8 mouse cellular contexts compared by ENCODE assay signal in genomic region chr16:18443385-18443841, GRCm38 (mm10). TPM values are rescaled to one million over a fixed set of nuclear protein-coding genes. Genes with fewer than 3 reads are reported as not detected.
DNase-seq lines count a peak whose midpoint lies in the region; ATAC-seq and TF ChIP-seq lines count a peak whose summit lies in the region.

No protein-coding gene starts in this region.

- ATAC-seq in G1E (ENCODE audit: extremely low read depth, insufficient number of reproducible peaks, low FRiP score, poor library complexity, severe bottlenecking) = no peak; the same call in 1 of the 2 replicates
- peak; percentile 96 for ATAC-seq in forebrain, postnatal 0 days
- peak; percentile 76 for ATAC-seq in lung, embryonic 14.5 days (ENCODE audit: insufficient read depth)

- no peak overlapping the region for H3K4me2 ChIP-seq in forebrain, postnatal 0 days (ENCODE audit: low read depth)
- H3K4me2 ChIP-seq in lung, embryonic 14.5 days = no peak overlapping the region

- H3K36me3 ChIP-seq in G1E (replicated peaks) = peaks cover 88% of the 10 kb centered on the region
- peaks cover 18% of the 10 kb centered on the region; the same call in 1 of the 2 replicates for H3K36me3 ChIP-seq in forebrain, postnatal 0 days (ENCODE audit: insufficient read depth)
- H3K36me3 ChIP-seq in lung, embryonic 14.5 days (ENCODE audit: insufficient read depth) = 0 out of 2 replicates have a peak, but pooled peaks cover 14% of the 10 kb centered on the region

- H3K4me3 ChIP-seq in G1E (ENCODE audit: low read depth, low read length) = no peak overlapping the region
- H3K4me3 ChIP-seq in forebrain, postnatal 0 days (ENCODE audit: low read depth, low read length) = no peak overlapping the region
- no peak overlapping the region for H3K4me3 ChIP-seq in lung, embryonic 14.5 days (ENCODE audit: low read depth, low read length)

- no peak overlapping the region for H3K27ac ChIP-seq in forebrain, postnatal 0 days (ENCODE audit: low read depth, low read length)
- H3K27ac ChIP-seq in lung, embryonic 14.5 days (ENCODE audit: low read depth) = no peak overlapping the region

- H3K9ac ChIP-seq in forebrain, postnatal 0 days = no peak overlapping the region
- H3K9ac ChIP-seq in lung, embryonic 14.5 days = no peak overlapping the region

- peak; percentile 100 for TF ChIP-seq CTCF in G1E (IDR thresholded peaks at IDR 0.05; ENCODE audit: low read depth, low read length)
- TF ChIP-seq CTCF in forebrain, postnatal 0 days (IDR thresholded peaks at IDR 0.05; ENCODE audit: low read depth) = peak; percentile 100
- TF ChIP-seq CTCF in lung, embryonic 14.5 days (IDR thresholded peaks at IDR 0.05; ENCODE audit: low read depth) = peak; percentile 100

- 0 out of 2 replicates have a peak, but pooled peaks cover 2% of the 10 kb centered on the region for H3K4me1 ChIP-seq in G1E (ENCODE audit: insufficient read depth, low read depth, low read length)
- H3K4me1 ChIP-seq in forebrain, postnatal 0 days (ENCODE audit: insufficient read depth) = no peaks in the 10 kb centered on the region
- peaks cover 4% of the 10 kb centered on the region; the same call in 1 of the 2 replicates for H3K4me1 ChIP-seq in lung, embryonic 14.5 days (ENCODE audit: insufficient read depth)

- 20% methylated on average over 8 of the region's 8 CpGs for WGBS in forebrain, postnatal 0 days
- 21% methylated on average over 8 of the region's 8 CpGs for WGBS in lung, embryonic 14.5 days

- H3K9me3 ChIP-seq in G1E (replicated peaks) = no peaks in the 10 kb centered on the region
- no peaks in the 10 kb centered on the region for H3K9me3 ChIP-seq in forebrain, postnatal 0 days (ENCODE audit: low read length)
- H3K9me3 ChIP-seq in lung, embryonic 14.5 days (ENCODE audit: low read depth, low read length) = no peaks in the 10 kb centered on the region

- peak; percentile 62 for DNase-seq in G1E (ENCODE audit: low spot score)
- DNase-seq in cerebellum, adult 18-20 months = peak; percentile 94 to 98
- peak; percentile 96 for DNase-seq in forebrain, postnatal 0 days
- peak; percentile 98 for DNase-seq in heart, postnatal 4 days
- DNase-seq in layer of hippocampus, adult 8-10 months (ENCODE audit: low spot score in 2 of 2) = peak; percentile 92 to 99
- DNase-seq in lung, embryonic 14.5 days = peak; percentile 98
- peak; percentile 99 for DNase-seq in ovary, postnatal 10 days (ENCODE audit: low spot score)
- peak; percentile 90 to 98 for DNase-seq in thymus, postnatal 10 days (ENCODE audit: low spot score in 2 of 2)

- no peaks in the 10 kb centered on the region for H3K27me3 ChIP-seq in G1E (ENCODE audit: insufficient read depth, low read length)
- H3K27me3 ChIP-seq in forebrain, postnatal 0 days (ENCODE audit: insufficient read depth, low read length) = no peaks in the 10 kb centered on the region
- no peaks in the 10 kb centered on the region for H3K27me3 ChIP-seq in lung, embryonic 14.5 days (ENCODE audit: insufficient read depth, low read length)

RNA-seq across cellular contexts. Expression of gene Comt, which starts 16.8 kb away (rescaled TPM):
- total RNA-seq in G1E (2014; fragmentation: Nextera tagmentation) = 51.1 and 59.0 TPM in 2 replicates
- 36.7 and 53.7 TPM in 2 replicates for total RNA-seq in G1E (2017)
- 25.2 and 47.5 TPM in 2 replicates for polyA plus RNA-seq in G1E (2012)
- total RNA-seq in forebrain, postnatal 0 days (2014; rRNA removed) = 65.6 and 68.4 TPM in 2 replicates
- 79.9 and 105 TPM in 2 replicates for polyA plus RNA-seq in forebrain, postnatal 0 days (2015; fragmentation: Nextera tagmentation; extraction: Ambion mirVana)
- 100 to 1,000 TPM; 116 to 122 TPM for total RNA-seq in heart, postnatal 4 days (2021)
- 10 to 100 TPM; 67.1 to 80.6 (median 76.9) TPM for total RNA-seq in layer of hippocampus, adult 8-10 months (2022)
- 89.4 and 97.0 TPM in 2 replicates for polyA plus RNA-seq in lung, embryonic 14.5 days (2014; fragmentation: Nextera tagmentation; extraction: Ambion mirVana)

RNA-seq across cellular contexts. Expression of gene Txnrd2, which starts 17.2 kb away (rescaled TPM):
- total RNA-seq in G1E (2014; fragmentation: Nextera tagmentation) (25.3 and 50.3 TPM in 2 replicates), G1E (2017) (12.8 and 18.3 TPM in 2 replicates)
- 16.4 and 18.5 TPM in 2 replicates for polyA plus RNA-seq in G1E (2012)
- total RNA-seq in forebrain, postnatal 0 days (2014; rRNA removed) = 9.7 and 11.5 TPM in 2 replicates
- polyA plus RNA-seq in forebrain, postnatal 0 days (2015; fragmentation: Nextera tagmentation; extraction: Ambion mirVana) = 28.0 and 34.4 TPM in 2 replicates
- total RNA-seq in heart, postnatal 4 days (2021) = 10 to 100 TPM; 26.7 to 29.0 TPM
- total RNA-seq in layer of hippocampus, adult 8-10 months (2022) = 10 to 100 TPM; 19.4 to 24.4 (median 21.0) TPM
- 18.7 and 21.5 TPM in 2 replicates for polyA plus RNA-seq in lung, embryonic 14.5 days (2014; fragmentation: Nextera tagmentation; extraction: Ambion mirVana)

RNA-seq across cellular contexts. Expression of gene Gnb1l, which starts 55.1 kb away (rescaled TPM):
- total RNA-seq in G1E (2014; fragmentation: Nextera tagmentation) (4.0 and 7.9 TPM in 2 replicates), G1E (2017) (5.3 and 6.1 TPM in 2 replicates)
- 8.0 and 10.6 TPM in 2 replicates for polyA plus RNA-seq in G1E (2012)
- 12.3 and 13.0 TPM in 2 replicates for total RNA-seq in forebrain, postnatal 0 days (2014; rRNA removed)
- polyA plus RNA-seq in forebrain, postnatal 0 days (2015; fragmentation: Nextera tagmentation; extraction: Ambion mirVana) = 16.9 and 20.7 TPM in 2 replicates
- 1 to 10 TPM; 6.3 to 7.9 TPM for total RNA-seq in heart, postnatal 4 days (2021)
- 1 to 10 TPM; 5.7 to 8.9 (median 6.5) TPM for total RNA-seq in layer of hippocampus, adult 8-10 months (2022)
- 16.2 and 17.6 TPM in 2 replicates for polyA plus RNA-seq in lung, embryonic 14.5 days (2014; fragmentation: Nextera tagmentation; extraction: Ambion mirVana)

RNA-seq across cellular contexts. Expression of gene Rtl10, which starts 55.3 kb away (rescaled TPM):
- 9.3 and 9.9 TPM in 2 replicates for total RNA-seq in G1E (2014; fragmentation: Nextera tagmentation)
- total RNA-seq in G1E (2017) = 3.5 and 4.2 TPM in 2 replicates
- 7.1 and 8.3 TPM in 2 replicates for polyA plus RNA-seq in G1E (2012)
- total RNA-seq in forebrain, postnatal 0 days (2014; rRNA removed) = 3.8 and 7.7 TPM in 2 replicates
- 2.5 and 2.9 TPM in 2 replicates for polyA plus RNA-seq in forebrain, postnatal 0 days (2015; fragmentation: Nextera tagmentation; extraction: Ambion mirVana)
- 1 to 10 TPM; 5.5 to 5.6 TPM for total RNA-seq in heart, postnatal 4 days (2021)
- total RNA-seq in layer of hippocampus, adult 8-10 months (2022) = 10 to 100 TPM in 2 of 4 experiments, 1 to 10 TPM in 2; 7.9 to 11.1 (median 9.6) TPM
- 4.2 and 4.8 TPM in 2 replicates for polyA plus RNA-seq in lung, embryonic 14.5 days (2014; fragmentation: Nextera tagmentation; extraction: Ambion mirVana)
